Mouse (Mus musculus) kidney, adult 8-10 months (tissue): ENCODE measurements around the gene Olfr435.
"Not testable (repeated sequence)": the region's sequence is repeated elsewhere in the genome, so short reads cannot be mapped to it uniquely, and the experiment has no call there.

Experiments used
- DNase-seq, 2 experiments: peaks; one replicate each; pipeline ENCODE4 v3.0.0; 2022

Olfr435 gene

GRCm38 (mm10) chr6:43196781-43197180, at the start of gene Olfr435:
TSS of gene Olfr435 (plus strand) at chr6:43197146.
- DNase-seq = no peak

GRCm38 (mm10) chr6:43159502-43159901, 37.4 kb upstream of the Olfr435 start:
- DNase-seq = no peak

- DNase-seq = no peak
Measured at GRCm38 (mm10) chr6:43162982-43163381, 34.0 kb upstream of the Olfr435 start, which contains the start of gene Olfr437. TSS of gene Olfr437 (plus strand) at chr6:43163282.

- no peak for DNase-seq
Measured at GRCm38 (mm10) chr6:43167246-43167645, 29.7 kb upstream of the Olfr435 start.

GRCm38 (mm10) chr6:43171840-43172239, 25.1 kb upstream of the Olfr435 start, which contains the start of gene Olfr13:
TSS of gene Olfr13 (plus strand) at chr6:43172140.
- no peak for DNase-seq

GRCm38 (mm10) chr6:43178129-43178528, 18.8 kb upstream of the Olfr435 start:
- DNase-seq = no peak

GRCm38 (mm10) chr6:43178584-43179501, 18.1 kb upstream of the Olfr435 start:
- no peak for DNase-seq

GRCm38 (mm10) chr6:43190986-43191385, 6.0 kb upstream of the Olfr435 start:
- DNase-seq = no peak

- no peak for DNase-seq
Measured at GRCm38 (mm10) chr6:43198094-43198493, 1.1 kb downstream of the Olfr435 start.

GRCm38 (mm10) chr6:43202786-43203185, 5.8 kb downstream of the Olfr435 start:
- no peak for DNase-seq

- DNase-seq = no peak
Measured at GRCm38 (mm10) chr6:43205355-43205754, 8.4 kb downstream of the Olfr435 start.

GRCm38 (mm10) chr6:43212873-43213272, 15.9 kb downstream of the Olfr435 start, which contains the start of gene Olfr434:
TSS of gene Olfr434 (plus strand) at chr6:43213021.
- DNase-seq = not testable (repeated sequence)

GRCm38 (mm10) chr6:43231255-43231654, 34.3 kb downstream of the Olfr435 start, which contains the start of gene Olfr47:
TSS of gene Olfr47 (plus strand) at chr6:43231529.
- not testable (repeated sequence) for DNase-seq

GRCm38 (mm10) chr6:43242061-43242460, 45.1 kb downstream of the Olfr435 start:
- no peak for DNase-seq

GRCm38 (mm10) chr6:43247396-43247795, 50.5 kb downstream of the Olfr435 start:
- DNase-seq = no peak

GRCm38 (mm10) chr6:43252994-43253393, 56.0 kb downstream of the Olfr435 start:
- DNase-seq = no peak
